Mouse (Mus musculus): ENCODE measurements around the gene Chn2. TPM values are rescaled to one million over a fixed set of nuclear protein-coding genes. Genes with fewer than 3 reads are reported as not detected.

Chn2 gene
- 13.4 and 13.5 TPM in 2 replicates for polyA plus RNA-seq (2012; rRNA removed)

GRCm38 (mm10) chr6:54039357-54039804 lies at the start of gene Chn2:
Gene Chn2, plus strand, starts transcription at chr6:54039554.

GRCm38 (mm10) chr6:54325246-54325885 lies 286.0 kb downstream of the Chn2 start, which contains the start of gene Prr15:
Gene Prr15, plus strand, starts transcription at chr6:54325835.

Other genes with a start within 250 kb of the Chn2 start
- gene Tril, start 218.7 kb upstream of the Chn2 start, polyA plus RNA-seq (2012; rRNA removed), result 12.4 and 25.2 TPM in 2 replicates
- 0.04 and 0.22 TPM in 2 replicates for gene Cpvl, start 60.9 kb upstream of the Chn2 start, polyA plus RNA-seq (2012; rRNA removed)